ENCODE assay signal across 20 mouse cellular contexts in genomic region chr11:8797486-8797885, GRCm38 (mm10).
DNase-seq lines count a peak whose midpoint lies in the region; ATAC-seq and TF ChIP-seq lines count a peak whose summit lies in the region.
"Had no signal": no experiment of that assay in that cellular context is flagged by ENCODE, and none has a peak within 500 bp of the region (broad histone marks: within the 10 kb centered on the region; RNA-seq: fewer than 3 reads in every experiment).

No protein-coding gene starts in this region.

- no peaks in the 10 kb centered on the region for H3K9me3 ChIP-seq in forebrain, embryonic 10.5 days
- H3K9me3 ChIP-seq in forebrain, embryonic 12.5 days: no peaks in the 10 kb centered on the region
- no peaks in the 10 kb centered on the region for H3K9me3 ChIP-seq in stomach, embryonic 16.5 days (replicated peaks; ENCODE audit: control insufficient read depth, low read length)
- no peaks in the 10 kb centered on the region for H3K9me3 ChIP-seq in stomach, postnatal 0 days (ENCODE audit: control insufficient read depth, low read length)
- H3K9me3 ChIP-seq: G1E; hindbrain, embryonic 15.5 days; liver, embryonic 12.5 days had no signal

- 62% methylated on average over 5 of the region's 5 CpGs for WGBS in forebrain, embryonic 10.5 days
- 70% methylated on average over 5 of the region's 5 CpGs for WGBS in forebrain, embryonic 12.5 days
- WGBS in stomach, embryonic 16.5 days: 20% methylated on average over 5 of the region's 5 CpGs
- 15% methylated on average over 5 of the region's 5 CpGs for WGBS in stomach, postnatal 0 days

- H3K9ac ChIP-seq in forebrain, embryonic 12.5 days: no peak overlapping the region
- H3K9ac ChIP-seq in stomach, embryonic 16.5 days (ENCODE audit: low read length): no peak overlapping the region
- no peak overlapping the region for H3K9ac ChIP-seq in stomach, postnatal 0 days (ENCODE audit: low read length)
- H3K9ac ChIP-seq: hindbrain, embryonic 15.5 days; liver, embryonic 12.5 days had no signal

- TF ChIP-seq EP300 in stomach, postnatal 0 days (optimal IDR thresholded peaks at IDR 0.05): no peak

- H3K4me1 ChIP-seq in forebrain, embryonic 10.5 days: peaks cover 37% of the 10 kb centered on the region
- no peaks in the 10 kb centered on the region for H3K4me1 ChIP-seq in forebrain, embryonic 12.5 days
- H3K4me1 ChIP-seq in stomach, embryonic 16.5 days (ENCODE audit: control insufficient read depth, insufficient read depth, low read length): peaks cover 12% of the 10 kb centered on the region
- H3K4me1 ChIP-seq in stomach, postnatal 0 days (replicated peaks; ENCODE audit: control insufficient read depth, insufficient read depth): no peaks in the 10 kb centered on the region
- H3K4me1 ChIP-seq: hindbrain, embryonic 15.5 days; liver, embryonic 12.5 days had no signal

- TF ChIP-seq CTCF in stomach, postnatal 0 days (IDR thresholded peaks at IDR 0.05; ENCODE audit: low read depth): no peak

- ATAC-seq in forebrain, embryonic 12.5 days (ENCODE audit: low FRiP score): no peak
- ATAC-seq in stomach, embryonic 16.5 days (ENCODE audit: insufficient read depth, low FRiP score): no peak
- no peak for ATAC-seq in stomach, postnatal 0 days (ENCODE audit: low FRiP score, low TSS enrichment)
- no peak for ATAC-seq in erythroblast, adult 5-6 weeks (replicated peaks; ENCODE audit: low FRiP score, poor library complexity, severe bottlenecking)
- ATAC-seq: CD4-positive, CD25-positive, alpha-beta regulatory T cell, adult 4 months; liver, embryonic 12.5 days; lung, postnatal 0 days had no signal

- no peak overlapping the region for H3K4me3 ChIP-seq in forebrain, embryonic 10.5 days
- H3K4me3 ChIP-seq in forebrain, embryonic 12.5 days (replicated peaks): no peak overlapping the region
- H3K4me3 ChIP-seq in stomach, embryonic 16.5 days (replicated peaks; ENCODE audit: low read length): no peak overlapping the region
- no peak overlapping the region for H3K4me3 ChIP-seq in stomach, postnatal 0 days (ENCODE audit: low read depth, low read length)
- H3K4me3 ChIP-seq: hindbrain, embryonic 15.5 days; liver, embryonic 12.5 days had no signal

- no peaks in the 10 kb centered on the region for H3K36me3 ChIP-seq in forebrain, embryonic 10.5 days (replicated peaks)
- no peaks in the 10 kb centered on the region for H3K36me3 ChIP-seq in forebrain, embryonic 12.5 days (replicated peaks)
- no peaks in the 10 kb centered on the region for H3K36me3 ChIP-seq in stomach, embryonic 16.5 days (ENCODE audit: control insufficient read depth, insufficient read depth, low read length)
- H3K36me3 ChIP-seq in stomach, postnatal 0 days (ENCODE audit: control insufficient read depth, insufficient read depth, low read length): no peaks in the 10 kb centered on the region
- H3K36me3 ChIP-seq: G1E; hindbrain, embryonic 15.5 days; liver, embryonic 12.5 days had no signal

- no peaks in the 10 kb centered on the region for H3K27me3 ChIP-seq in forebrain, embryonic 10.5 days (ENCODE audit: poor library complexity, severe bottlenecking)
- H3K27me3 ChIP-seq in forebrain, embryonic 12.5 days: no peaks in the 10 kb centered on the region
- H3K27me3 ChIP-seq in stomach, embryonic 16.5 days (ENCODE audit: control insufficient read depth, insufficient read depth, low read length): no peaks in the 10 kb centered on the region
- no peaks in the 10 kb centered on the region for H3K27me3 ChIP-seq in stomach, postnatal 0 days (ENCODE audit: control insufficient read depth, insufficient read depth, low read length)
- H3K27me3 ChIP-seq: hindbrain, embryonic 15.5 days; liver, embryonic 12.5 days had no signal

- intact Hi-C loops in left cerebral cortex, postnatal 4 days (cut with DNase I): no loop called here

- no peak overlapping the region for H3K4me2 ChIP-seq in forebrain, embryonic 12.5 days
- no peak overlapping the region for H3K4me2 ChIP-seq in stomach, embryonic 16.5 days (ENCODE audit: low read depth, low read length)
- H3K4me2 ChIP-seq in stomach, postnatal 0 days (replicated peaks; ENCODE audit: low read depth): no peak overlapping the region
- H3K4me2 ChIP-seq: hindbrain, embryonic 15.5 days; liver, embryonic 12.5 days had no signal

- H3K27ac ChIP-seq in forebrain, embryonic 10.5 days: peak overlapping the region; percentile 16; the same call in 1 of the 2 replicates
- H3K27ac ChIP-seq in forebrain, embryonic 12.5 days: no peak overlapping the region
- 0 out of 2 replicates have a peak overlapping the region, but pooled peaks have one; percentile 26 for H3K27ac ChIP-seq in stomach, embryonic 16.5 days (ENCODE audit: low read length)
- H3K27ac ChIP-seq in stomach, postnatal 0 days (replicated peaks): no peak overlapping the region
- H3K27ac ChIP-seq: hindbrain, embryonic 15.5 days; liver, embryonic 12.5 days had no signal

- DNase-seq in forebrain, embryonic 10.5 days (ENCODE audit: extremely low spot score, low spot score): no peak
- DNase-seq in kidney, adult 9 months: peak; percentile 9
- DNase-seq in kidney, postnatal 10 days: no peak
- no peak for DNase-seq in stomach, postnatal 0 days (ENCODE audit: low spot score)
- DNase-seq in left cerebral cortex, postnatal 4 days: no peak
- DNase-seq: adrenal gland, postnatal 36 days; cerebellum, adult 8-10 months; heart, adult 18-20 months; heart, postnatal 10 days; layer of hippocampus, postnatal 36 days; spleen, adult 18-20 months; thymus, postnatal 4 days had no signal

Comparison
In these comparisons a context has a peak if more than half of its experiments do, and no peak if none do; other contexts are left out.
1. H3K27ac ChIP-seq: peak in forebrain, embryonic 10.5 days (single experiment) and stomach, embryonic 16.5 days (single experiment); none in forebrain, embryonic 12.5 days (single experiment) and stomach, postnatal 0 days (single experiment).